Mouse (Mus musculus) testis, adult 2 months (tissue): Measurements from ENCODE around the gene Klhl7. TPM values are rescaled to one million over a fixed set of nuclear protein-coding genes. Genes with fewer than 3 reads are reported as not detected.

ENCODE experiments used
- H3K27ac ChIP-seq: fragments of 200-500 bp; 2 replicates; pipeline ENCODE4 v1.5.1; 2012; ENCODE audit warnings: low read depth, low read length; ENCODE audit not compliant: control insufficient read depth, insufficient read depth
- H3K27me3 ChIP-seq: fragments of 200-500 bp; 2 replicates; pipeline ENCODE4 v1.6.1; 2012; ENCODE audit warnings: mild to moderate bottlenecking, low read length, moderate library complexity; ENCODE audit not compliant: control insufficient read depth, insufficient read depth
- H3K36me3 ChIP-seq: fragments of 200-500 bp; 2 replicates; pipeline ENCODE4 v1.6.1; 2012; ENCODE audit warnings: mild to moderate bottlenecking, low read length; ENCODE audit not compliant: control insufficient read depth, insufficient read depth
- H3K4me1 ChIP-seq: fragments of 200-500 bp; 2 replicates; pipeline ENCODE4 v1.6.1; 2012; ENCODE audit warnings: low read length; ENCODE audit not compliant: control insufficient read depth, insufficient read depth
- H3K4me3 ChIP-seq: fragments of 200-500 bp; 2 replicates; pipeline ENCODE4 v1.5.1; 2012; ENCODE audit warnings: low read depth, mild to moderate bottlenecking, low read length, moderate library complexity, mixed read lengths; ENCODE audit not compliant: control insufficient read depth
- CTCF ChIP-seq: fragments of 200-500 bp; IDR thresholded peaks from 2 replicates; pipeline ENCODE4 v1.5.1; 2012; ENCODE audit warnings: low read depth, mild to moderate bottlenecking, inconsistent platforms, low read length, moderate library complexity; ENCODE audit not compliant: control insufficient read depth, insufficient read depth, insufficient replicate concordance
- POLR2A ChIP-seq: fragments of 200-500 bp; IDR thresholded peaks from 2 replicates; pipeline ENCODE4 v1.6.1; 2012; ENCODE audit warnings: low read depth, mild to moderate bottlenecking, inconsistent platforms, low read length, moderate library complexity; ENCODE audit not compliant: control insufficient read depth
- polyA plus RNA-seq: library from polyadenylated mRNA; depleted of rRNA; stranded (reverse); fragments of >200 nt; gene quantifications from 2 replicates; pipeline ENCODE4 v1.2.3, GENCODE M21; 2012

Klhl7 gene
- polyA plus RNA-seq, 1 experiment, result 15.8 TPM

- Histone ChIP-seq H3K36me3 (no peaks in the 10 kb centered on the region; the same call in 1 of the 2 replicates), H3K27me3 (no peaks in the 10 kb centered on the region), H3K27ac (no peak overlapping the region), H3K4me1 (no peaks in the 10 kb centered on the region), H3K4me3 (no peak overlapping the region)
- no peak for TF ChIP-seq CTCF
- TF ChIP-seq POLR2A, result no peak
Measured at GRCm38 (mm10) chr5:24112116-24112903, 11.9 kb downstream of the Klhl7 start.

- TF ChIP-seq CTCF (no peak), POLR2A (no peak)
- no peaks in the 10 kb centered on the region for H3K36me3 ChIP-seq
- no peak overlapping the region for H3K27ac ChIP-seq
Measured at GRCm38 (mm10) chr5:24122221-24122620, 21.8 kb downstream of the Klhl7 start.

GRCm38 (mm10) chr5:24124175-24124574, 23.8 kb downstream of the Klhl7 start:
- no peak for TF ChIP-seq CTCF
- TF ChIP-seq POLR2A, result no peak
- Histone ChIP-seq H3K36me3 (0 out of 2 replicates have a peak, but pooled peaks cover 2% of the 10 kb centered on the region), H3K4me3 (no peak overlapping the region), H3K27me3 (no peaks in the 10 kb centered on the region), H3K4me1 (no peaks in the 10 kb centered on the region), H3K27ac (no peak overlapping the region)

More at GRCm38 (mm10) chr5:24122221-24122620, 21.8 kb downstream of the Klhl7 start:
- Histone ChIP-seq H3K27me3 (no peaks in the 10 kb centered on the region), H3K4me3 (no peak overlapping the region), H3K4me1 (no peaks in the 10 kb centered on the region)

GRCm38 (mm10) chr5:24124579-24125276, 24.3 kb downstream of the Klhl7 start:
- Histone ChIP-seq H3K4me1 (no peaks in the 10 kb centered on the region), H3K4me3 (no peak overlapping the region), H3K27me3 (no peaks in the 10 kb centered on the region), H3K36me3 (0 out of 2 replicates have a peak, but pooled peaks cover 2% of the 10 kb centered on the region), H3K27ac (no peak overlapping the region)
- TF ChIP-seq CTCF, result no peak
- no peak for TF ChIP-seq POLR2A

- H3K27ac ChIP-seq, result no peak overlapping the region
Measured at GRCm38 (mm10) chr5:24125910-24126636, 25.7 kb downstream of the Klhl7 start.

GRCm38 (mm10) chr5:24126967-24127366, 26.6 kb downstream of the Klhl7 start:
- H3K27me3 ChIP-seq, result no peaks in the 10 kb centered on the region
- H3K4me1 ChIP-seq, result no peaks in the 10 kb centered on the region
- TF ChIP-seq CTCF, result no peak
- TF ChIP-seq POLR2A, result no peak
- H3K4me3 ChIP-seq, result no peak overlapping the region
- H3K36me3 ChIP-seq, result peaks cover 4% of the 10 kb centered on the region; the same call in 1 of the 2 replicates
- no peak overlapping the region for H3K27ac ChIP-seq

More at GRCm38 (mm10) chr5:24125910-24126636, 25.7 kb downstream of the Klhl7 start:
- no peaks in the 10 kb centered on the region for H3K27me3 ChIP-seq
- TF ChIP-seq CTCF (no peak), POLR2A (no peak)
- no peaks in the 10 kb centered on the region for H3K4me1 ChIP-seq
- H3K4me3 ChIP-seq, result no peak overlapping the region
- peaks cover 4% of the 10 kb centered on the region; the same call in 1 of the 2 replicates for H3K36me3 ChIP-seq
